Mouse (Mus musculus) ES-Bruce4 (cell line): ENCODE measurements at regions not wholly inside any gene's neighbourhood (a gene's known extent, or its start where the extent isn't known, plus 50 kb on each side); places are given as distances from the start of the nearest gene placed in this dataset.
"Not testable (repeated sequence)": the region's sequence is repeated elsewhere in the genome, so short reads cannot be mapped to it uniquely, and the experiment has no call there.

Source experiments
- H3K27ac ChIP-seq: 2 replicates; pipeline ENCODE4 v1.5.1; 2012; ENCODE audit warnings: low read length, inconsistent platforms; ENCODE audit not compliant: insufficient read depth
- H3K27me3 ChIP-seq: 2 replicates; pipeline ENCODE4 v1.6.1; 2012; ENCODE audit warnings: mild to moderate bottlenecking, low read length, inconsistent platforms; ENCODE audit not compliant: control insufficient read depth, poor library complexity, insufficient read depth, severe bottlenecking
- H3K36me3 ChIP-seq: 2 replicates; pipeline ENCODE4 v1.6.1; 2012; ENCODE audit warnings: inconsistent platforms, mild to moderate bottlenecking, low read length, moderate library complexity; ENCODE audit not compliant: control insufficient read depth, poor library complexity, insufficient read depth, severe bottlenecking
- H3K4me1 ChIP-seq: one replicate; pipeline ENCODE4 v1.8.1; 2011; ENCODE audit warnings: low read length; ENCODE audit not compliant: control insufficient read depth, insufficient read depth
- H3K4me3 ChIP-seq: 2 replicates; pipeline ENCODE4 v1.5.1; 2011; ENCODE audit warnings: low read depth, mild to moderate bottlenecking, low read length
- H3K9ac ChIP-seq: 2 replicates; pipeline ENCODE4 v1.6.1; 2012; ENCODE audit warnings: low read depth, mild to moderate bottlenecking, inconsistent platforms; ENCODE audit not compliant: poor library complexity, severe bottlenecking
- H3K9me3 ChIP-seq: replicated peaks from 2 replicates; pipeline ENCODE4 v1.6.1; 2012; ENCODE audit warnings: mild to moderate bottlenecking, low read length, inconsistent platforms; ENCODE audit not compliant: control insufficient read depth, poor library complexity, insufficient read depth, severe bottlenecking
- CTCF ChIP-seq: IDR thresholded peaks from one replicate; pipeline ENCODE4 v1.8.1; 2011; ENCODE audit warnings: low read depth, low read length
- EP300 ChIP-seq: IDR thresholded peaks from 2 replicates; pipeline ENCODE4 v1.6.1; 2011; ENCODE audit warnings: low read depth, low read length; ENCODE audit not compliant: insufficient read depth
- POLR2A ChIP-seq: IDR thresholded peaks from one replicate; pipeline ENCODE4 v1.8.1; 2011; ENCODE audit warnings: low read length; ENCODE audit not compliant: insufficient read depth

- not testable (repeated sequence) for H3K4me1 ChIP-seq, H3K36me3 ChIP-seq, H3K4me3 ChIP-seq, H3K9ac ChIP-seq, H3K27me3 ChIP-seq
- H3K9me3 ChIP-seq = peaks cover 14% of the 10 kb centered on the region
- H3K27ac ChIP-seq = peak overlapping the region; percentile 41; the same call in 1 of the 2 replicates
Observed at GRCm38 (mm10) chr12:43696261-43696660, 513.9 kb downstream of the Dnajb9 start.

DNA sequence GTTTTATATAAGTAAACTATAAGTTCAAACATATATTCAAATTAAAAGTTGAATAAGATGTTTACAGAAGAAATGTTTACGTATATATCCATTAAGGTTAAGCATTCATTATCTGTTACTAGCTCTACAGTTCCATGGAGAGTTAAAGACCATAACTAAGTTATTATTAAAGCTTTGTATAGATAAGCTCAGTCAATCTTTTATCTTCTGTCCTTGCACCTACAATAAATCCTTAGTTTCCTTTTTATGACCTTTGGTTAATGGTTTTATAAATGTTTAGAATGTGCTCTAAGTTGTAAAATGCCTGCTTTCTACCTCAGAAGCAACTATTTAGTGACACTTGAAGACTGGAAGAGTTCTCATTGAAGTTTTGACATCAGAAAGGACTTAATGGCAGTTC is 562.1 kb downstream of the Dnajb9 start:
- TF ChIP-seq EP300 (no peak), POLR2A (no peak)
- no peak overlapping the region for H3K4me3 ChIP-seq
- H3K36me3 ChIP-seq = no peaks in the 10 kb centered on the region
- no peaks in the 10 kb centered on the region for H3K27me3 ChIP-seq
- no peak overlapping the region for H3K27ac ChIP-seq
- H3K4me1 ChIP-seq = no peaks in the 10 kb centered on the region
- H3K9me3 ChIP-seq = no peaks in the 10 kb centered on the region
- no peak overlapping the region for H3K9ac ChIP-seq

DNA sequence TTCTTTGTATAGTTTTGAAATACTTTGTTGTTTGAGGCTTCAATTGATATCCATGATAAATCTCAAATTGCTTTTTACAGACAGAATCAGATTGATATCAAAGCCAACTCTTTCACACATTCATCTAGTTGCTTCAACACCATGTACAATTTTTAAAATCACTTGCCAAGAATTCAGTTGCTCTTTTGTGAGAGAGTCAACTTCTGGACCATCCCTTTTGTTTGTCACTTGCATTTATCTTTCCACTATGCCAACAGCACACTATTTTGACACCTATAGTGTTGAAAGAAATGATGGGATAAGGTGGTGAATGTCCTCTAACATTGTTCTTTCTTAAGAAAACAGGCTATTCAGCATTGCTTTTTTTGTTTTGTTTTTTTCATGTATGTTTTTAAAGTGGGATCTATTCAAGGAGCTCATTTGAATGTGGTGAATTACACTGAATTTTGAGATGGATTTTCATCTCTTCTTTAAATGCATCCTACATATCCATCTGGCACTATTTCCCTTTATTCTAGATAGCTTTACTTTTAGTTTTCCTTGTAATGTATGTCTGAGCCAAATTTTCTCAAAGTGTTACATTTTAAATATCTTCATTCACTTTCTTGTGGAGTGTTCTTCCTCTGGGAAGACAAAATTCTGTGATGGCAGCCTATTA is 568.8 kb downstream of the Dnajb9 start:
- Histone ChIP-seq H3K9ac (no peak overlapping the region), H3K4me3 (no peak overlapping the region), H3K9me3 (no peaks in the 10 kb centered on the region), H3K27me3 (no peaks in the 10 kb centered on the region), H3K27ac (no peak overlapping the region), H3K4me1 (no peaks in the 10 kb centered on the region), H3K36me3 (no peaks in the 10 kb centered on the region)
- TF ChIP-seq POLR2A (no peak), CTCF (no peak), EP300 (no peak)
